Mouse (Mus musculus): ENCODE measurements at regions not wholly inside any gene's neighbourhood (a gene's known extent, or its start where the extent isn't known, plus 50 kb on each side); places are given as distances from the start of the nearest gene placed in this dataset.

DNA sequence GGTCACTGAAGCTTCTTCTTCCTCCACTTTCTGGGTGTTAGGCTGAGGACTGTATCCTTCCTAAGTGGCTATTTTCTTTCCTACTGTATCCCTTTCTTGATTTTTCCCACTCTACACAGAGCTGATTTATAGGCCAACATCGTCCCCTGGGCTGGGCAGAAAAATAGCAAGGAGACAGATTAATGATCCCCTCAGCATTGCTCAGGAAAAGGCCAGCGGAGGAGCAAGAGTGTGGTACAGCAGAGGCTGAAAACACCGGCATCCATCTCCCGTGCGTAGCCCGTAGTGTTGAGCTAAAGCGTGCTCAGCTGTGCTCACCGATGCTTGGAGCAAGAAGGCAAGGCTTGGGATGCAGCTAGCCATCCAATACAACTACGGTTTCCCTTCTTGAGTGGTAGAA, 62.2 kb upstream of the Cadm1 start:
- Histone ChIP-seq H3K27ac (no peak overlapping the region), H3K4me3 (replicated peaks) (no peak overlapping the region), H3K4me1 (0 out of 2 replicates have a peak, but pooled peaks cover 7% of the 10 kb centered on the region), H3K9ac (no peak overlapping the region), H3K36me3 (replicated peaks) (no peaks in the 10 kb centered on the region), H3K27me3 (0 out of 2 replicates have a peak, but pooled peaks cover 3% of the 10 kb centered on the region), H3K4me2 (no peak overlapping the region), H3K9me3 (no peaks in the 10 kb centered on the region)
- ATAC-seq (ENCODE audit: low FRiP score): no peak
- WGBS: 91% methylated on average over 9 of the region's 9 CpGs

DNA sequence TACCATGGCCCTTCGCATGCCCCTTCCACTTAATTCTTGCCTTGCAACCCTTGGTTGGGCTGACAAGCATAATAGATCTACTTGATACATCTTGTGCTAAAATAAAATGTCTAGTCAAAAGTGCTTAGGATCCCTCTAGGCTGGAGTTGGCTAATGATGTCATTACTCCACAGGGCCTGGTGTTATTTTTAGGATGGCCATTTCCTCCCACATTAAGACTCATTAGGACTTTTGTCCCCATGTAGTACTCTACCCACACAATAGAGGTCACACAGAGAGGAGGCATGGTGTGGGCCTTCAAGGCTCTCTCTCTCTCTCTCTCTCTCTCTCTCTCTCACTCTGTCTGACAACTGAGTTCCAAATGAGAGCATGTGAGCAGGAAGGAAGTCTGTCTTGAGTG, 60.4 kb upstream of the Cadm1 start:
- Histone ChIP-seq H3K4me3 (replicated peaks) (no peak overlapping the region), H3K27ac (no peak overlapping the region), H3K4me1 (0 out of 2 replicates have a peak, but pooled peaks cover 7% of the 10 kb centered on the region), H3K4me2 (no peak overlapping the region), H3K36me3 (replicated peaks) (no peaks in the 10 kb centered on the region), H3K27me3 (0 out of 2 replicates have a peak, but pooled peaks cover 3% of the 10 kb centered on the region), H3K9ac (no peak overlapping the region), H3K9me3 (no peaks in the 10 kb centered on the region)
- ATAC-seq (ENCODE audit: low FRiP score): no peak
- WGBS: 98% methylated on average over 1 of the region's 1 CpGs

DNA sequence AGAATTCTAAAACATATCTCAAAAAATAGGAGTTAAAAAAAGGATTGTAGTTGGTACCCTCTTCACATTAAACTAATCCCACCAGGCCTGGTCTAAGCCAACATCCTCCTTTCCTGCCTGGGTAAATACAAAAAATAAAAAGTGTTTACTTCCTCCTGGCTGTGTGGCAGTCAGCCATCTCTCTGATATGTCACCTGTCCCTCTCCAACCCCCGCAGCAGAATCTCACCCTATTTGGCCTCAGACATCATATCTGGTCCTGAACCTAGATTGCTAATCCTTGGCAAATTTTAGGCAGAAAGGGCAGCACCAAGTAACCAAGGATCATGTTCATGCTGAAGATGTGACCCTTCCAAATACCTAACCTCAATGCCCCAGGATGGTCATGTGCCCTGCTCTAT, 59.2 kb upstream of the Cadm1 start:
- H3K4me3 ChIP-seq (replicated peaks): no peak overlapping the region
- no peaks in the 10 kb centered on the region for H3K9me3 ChIP-seq
- H3K4me1 ChIP-seq: 0 out of 2 replicates have a peak, but pooled peaks cover 7% of the 10 kb centered on the region
- H3K4me2 ChIP-seq: no peak overlapping the region
- no peak for ATAC-seq (ENCODE audit: low FRiP score)
- H3K27me3 ChIP-seq: 0 out of 2 replicates have a peak, but pooled peaks cover 3% of the 10 kb centered on the region
- H3K9ac ChIP-seq: no peak overlapping the region
- no peak overlapping the region for H3K27ac ChIP-seq
- no peaks in the 10 kb centered on the region for H3K36me3 ChIP-seq (replicated peaks)
- 85% methylated on average over 1 of the region's 1 CpGs for WGBS

GRCm38 (mm10) chr9:47471767-47472420, 58.1 kb upstream of the Cadm1 start:
- H3K27me3 ChIP-seq: 0 out of 2 replicates have a peak, but pooled peaks cover 3% of the 10 kb centered on the region
- no peak overlapping the region for H3K9ac ChIP-seq
- no peak for ATAC-seq (ENCODE audit: low FRiP score)
- H3K36me3 ChIP-seq (replicated peaks): no peaks in the 10 kb centered on the region
- no peak overlapping the region for H3K4me3 ChIP-seq (replicated peaks)
- H3K4me2 ChIP-seq: no peak overlapping the region
- H3K9me3 ChIP-seq: no peaks in the 10 kb centered on the region
- H3K4me1 ChIP-seq: 0 out of 2 replicates have a peak, but pooled peaks cover 7% of the 10 kb centered on the region
- no peak overlapping the region for H3K27ac ChIP-seq
- WGBS: 32% methylated on average over 10 of the region's 10 CpGs

GRCm38 (mm10) chr9:47473776-47474365, 56.1 kb upstream of the Cadm1 start:
- H3K27ac ChIP-seq: no peak overlapping the region
- no peak overlapping the region for H3K4me3 ChIP-seq (replicated peaks)
- no peaks in the 10 kb centered on the region for H3K9me3 ChIP-seq
- H3K9ac ChIP-seq: no peak overlapping the region
- ATAC-seq (ENCODE audit: low FRiP score): no peak
- 93% methylated on average over 5 of the region's 5 CpGs for WGBS
- no peaks in the 10 kb centered on the region for H3K27me3 ChIP-seq
- H3K36me3 ChIP-seq (replicated peaks): no peaks in the 10 kb centered on the region
- H3K4me2 ChIP-seq: no peak overlapping the region
- 0 out of 2 replicates have a peak, but pooled peaks cover 7% of the 10 kb centered on the region for H3K4me1 ChIP-seq

- 19% methylated on average over 5 of the region's 5 CpGs for WGBS
- no peak overlapping the region for H3K4me2 ChIP-seq
These were observed 55.2 kb upstream of the Cadm1 start for GRCm38 (mm10) chr9:47474776-47475175.

DNA sequence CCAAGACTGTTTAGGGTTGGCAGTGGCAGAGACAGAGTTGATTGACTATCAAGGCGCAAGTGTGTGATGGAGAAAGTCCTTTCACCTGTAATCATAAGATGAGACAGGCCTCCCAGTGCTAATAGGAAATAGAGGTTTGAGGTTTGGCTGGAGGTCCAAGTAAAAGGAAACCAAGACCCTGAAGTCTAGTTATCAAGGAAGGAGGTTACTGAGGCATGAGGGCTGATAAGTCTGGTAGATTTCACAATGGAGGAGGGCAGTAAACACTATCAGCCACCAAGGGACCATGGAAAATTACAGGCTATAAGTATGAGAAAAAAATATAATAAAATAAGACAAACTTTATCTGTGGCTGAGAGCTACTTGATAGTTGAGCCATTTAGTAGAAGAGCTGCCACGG, 52.1 kb upstream of the Cadm1 start:
- WGBS: 95% methylated on average over 2 of the region's 2 CpGs
- H3K4me1 ChIP-seq: no peaks in the 10 kb centered on the region; the same call in 1 of the 2 replicates

More at GRCm38 (mm10) chr9:47474776-47475175, 55.2 kb upstream of the Cadm1 start:
- Histone ChIP-seq H3K4me3 (replicated peaks) (no peak overlapping the region), H3K36me3 (replicated peaks) (no peaks in the 10 kb centered on the region), H3K4me1 (peaks cover 7% of the 10 kb centered on the region; the same call in 1 of the 2 replicates), H3K9ac (no peak overlapping the region), H3K27me3 (no peaks in the 10 kb centered on the region), H3K9me3 (no peaks in the 10 kb centered on the region), H3K27ac (no peak overlapping the region)
- ATAC-seq (ENCODE audit: low FRiP score): no peak

More for the DNA sequence above, 52.1 kb upstream of the Cadm1 start:
- Histone ChIP-seq H3K4me2 (no peak overlapping the region), H3K9me3 (no peaks in the 10 kb centered on the region), H3K27ac (no peak overlapping the region), H3K9ac (no peak overlapping the region), H3K27me3 (no peaks in the 10 kb centered on the region), H3K4me3 (replicated peaks) (no peak overlapping the region), H3K36me3 (replicated peaks) (no peaks in the 10 kb centered on the region)
- ATAC-seq (ENCODE audit: low FRiP score): no peak

All from forebrain, embryonic 12.5 days (tissue).